Mouse (Mus musculus) fat pad, adult 2 months (tissue): ENCODE measurements around the gene Dennd6b.

Source experiments
- DNase-seq: peaks from one replicate; pipeline ENCODE4 v3.0.0-alpha.2; 2011; ENCODE audit warnings: low read depth, low spot score; ENCODE audit errors: extremely low read depth

Gene Dennd6b

DNA sequence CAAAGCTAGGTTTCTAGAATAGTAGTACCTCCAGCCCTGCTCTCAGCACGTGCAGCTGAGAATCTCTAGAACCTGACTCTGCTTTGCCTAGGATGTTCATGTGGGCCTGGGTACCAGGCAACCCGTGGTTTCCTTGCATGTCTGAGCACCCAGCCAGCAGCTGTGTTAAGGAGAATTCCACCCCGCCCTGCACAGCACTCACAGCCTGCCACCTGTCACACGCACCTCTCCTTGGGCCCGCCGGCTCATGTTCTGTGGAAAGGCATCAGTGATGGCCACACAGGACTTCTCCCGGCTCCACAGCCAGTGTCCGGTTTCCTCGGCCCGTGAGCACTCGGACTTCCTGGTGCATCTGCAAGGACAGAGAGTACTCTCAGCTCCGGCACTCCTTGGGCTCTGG, 30.8 kb downstream of the Dennd6b start:
- no peak for DNase-seq

DNA sequence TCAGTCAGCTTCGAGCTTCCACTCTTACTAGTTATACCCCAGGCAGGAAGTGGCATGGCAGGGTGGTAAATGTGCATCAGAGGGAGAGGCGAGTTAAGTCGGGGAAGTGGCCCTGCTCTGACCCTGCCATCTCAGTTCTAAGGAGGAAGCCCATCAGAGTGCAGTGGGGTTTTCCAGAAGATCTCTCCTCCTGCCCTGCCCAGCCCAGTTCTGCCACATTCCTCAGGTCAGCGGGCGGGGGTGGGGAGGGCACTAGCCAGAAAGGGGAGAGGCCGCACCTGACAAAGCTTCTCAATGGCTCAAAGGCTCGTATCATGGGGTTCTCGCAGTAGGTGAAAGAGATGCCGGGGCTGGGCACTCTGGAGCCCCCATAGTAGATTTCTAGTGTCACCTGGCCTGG, 34.9 kb downstream of the Dennd6b start:
- DNase-seq, result no peak

GRCm38 (mm10) chr15:89158516-89158915, 37.8 kb downstream of the Dennd6b start:
- DNase-seq, result no peak

- no peak for DNase-seq
Measured at GRCm38 (mm10) chr15:89157954-89158353, 38.3 kb downstream of the Dennd6b start.

GRCm38 (mm10) chr15:89152312-89152711, 44.0 kb downstream of the Dennd6b start:
- no peak for DNase-seq

- DNase-seq, result no peak
Measured at GRCm38 (mm10) chr15:89150041-89150390, 46.3 kb downstream of the Dennd6b start.

GRCm38 (mm10) chr15:89149271-89150040, 46.8 kb downstream of the Dennd6b start, which contains the start of gene Mapk11:
Mapk11 (minus strand) TSS chr15:89149628.
- no peak for DNase-seq

GRCm38 (mm10) chr15:89148496-89149270, 47.6 kb downstream of the Dennd6b start:
- no peak for DNase-seq

GRCm38 (mm10) chr15:89147895-89148294, 48.4 kb downstream of the Dennd6b start:
- DNase-seq, result no peak

- DNase-seq, result no peak
Measured at GRCm38 (mm10) chr15:89147456-89147855, 48.8 kb downstream of the Dennd6b start.

GRCm38 (mm10) chr15:89147024-89147423, 49.3 kb downstream of the Dennd6b start:
- no peak for DNase-seq

DNA sequence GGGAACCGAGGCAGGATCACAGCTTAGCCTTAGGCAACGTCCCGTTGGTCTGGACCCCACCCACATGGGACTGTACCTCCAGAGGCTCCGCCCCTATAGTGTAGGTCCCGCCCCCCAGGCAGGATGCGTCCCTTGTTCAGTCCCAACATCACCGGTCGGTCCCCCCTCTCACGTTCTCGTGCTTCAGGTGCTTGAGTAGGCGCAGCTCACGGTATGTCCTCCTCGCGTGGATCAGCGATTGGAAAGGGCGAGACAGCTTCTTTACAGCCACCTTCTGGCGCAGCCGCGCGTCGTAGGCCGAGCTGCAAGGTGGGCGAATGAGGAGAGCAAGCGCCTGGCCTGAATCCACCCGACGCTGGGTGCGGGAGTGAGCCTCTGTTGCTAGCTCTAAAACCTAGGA, 49.8 kb downstream of the Dennd6b start:
- no peak for DNase-seq

DNA sequence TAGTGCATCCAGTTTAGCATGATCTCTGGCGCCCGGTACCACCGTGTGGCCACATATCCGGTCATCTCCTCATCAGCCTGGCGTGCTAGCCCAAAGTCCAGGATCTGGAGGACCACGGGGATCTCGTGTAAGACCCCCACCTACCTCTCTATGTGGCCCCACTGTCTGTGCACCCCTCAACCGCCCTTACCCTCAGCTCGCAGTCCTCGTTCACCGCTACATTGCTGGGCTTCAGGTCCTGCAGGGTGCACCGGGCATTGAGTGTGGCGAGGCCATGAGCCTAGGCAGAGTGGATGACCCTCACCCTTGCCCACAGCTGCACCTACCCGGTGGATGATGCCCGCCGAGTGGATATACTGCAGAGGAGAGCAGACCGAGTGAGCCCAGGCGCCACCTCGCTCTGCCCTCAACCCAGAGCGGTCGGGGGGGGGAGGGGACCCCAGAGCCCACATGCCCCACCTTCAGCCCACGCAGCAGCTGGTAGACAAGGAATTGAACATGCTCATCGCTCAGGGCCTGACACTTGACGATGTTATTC, 50.4 kb downstream of the Dennd6b start:
- DNase-seq, result no peak

DNA sequence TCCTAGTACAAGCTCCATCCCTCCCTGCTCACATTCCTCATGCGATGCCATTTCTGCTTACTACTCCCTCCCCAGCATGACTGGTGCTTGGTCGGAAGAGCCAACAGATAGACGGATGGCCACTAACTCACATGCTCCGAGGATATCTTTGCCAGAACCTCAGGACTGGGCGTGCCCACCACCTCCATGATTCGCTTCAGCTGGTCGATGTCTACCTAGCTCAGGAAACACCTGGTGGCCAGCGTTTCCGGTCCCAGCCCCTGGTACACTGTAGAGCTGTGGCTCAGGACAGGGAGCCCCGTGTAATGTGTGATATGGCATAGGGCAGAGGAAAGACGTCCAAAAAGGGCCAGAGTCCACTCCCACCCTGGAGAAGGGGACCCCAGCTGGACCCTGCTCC, 51.3 kb downstream of the Dennd6b start:
- DNase-seq, result no peak

GRCm38 (mm10) chr15:89143134-89143533, 53.2 kb downstream of the Dennd6b start:
- no peak for DNase-seq

DNA sequence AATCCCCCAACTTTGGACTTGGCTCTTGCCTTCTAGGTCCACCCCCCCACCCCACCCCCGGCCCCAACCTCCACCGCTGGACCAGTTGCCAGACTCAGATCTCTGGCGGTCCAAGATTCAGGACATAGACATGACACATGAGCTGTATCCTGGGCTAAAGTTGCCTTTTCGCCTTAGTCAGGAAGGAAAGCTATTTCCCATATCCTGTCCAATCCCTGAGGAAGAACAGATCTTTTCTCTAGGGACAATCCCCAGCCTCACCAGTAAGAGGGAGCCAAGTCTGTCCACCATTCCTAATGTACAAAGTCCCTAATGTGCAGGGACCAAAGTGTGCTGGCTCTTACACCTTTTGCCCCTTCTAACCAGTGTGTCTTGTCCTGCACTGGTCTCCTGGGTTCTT, 54.4 kb downstream of the Dennd6b start:
- no peak for DNase-seq

GRCm38 (mm10) chr15:89141443-89141842, 54.9 kb downstream of the Dennd6b start:
- DNase-seq, result no peak

DNA sequence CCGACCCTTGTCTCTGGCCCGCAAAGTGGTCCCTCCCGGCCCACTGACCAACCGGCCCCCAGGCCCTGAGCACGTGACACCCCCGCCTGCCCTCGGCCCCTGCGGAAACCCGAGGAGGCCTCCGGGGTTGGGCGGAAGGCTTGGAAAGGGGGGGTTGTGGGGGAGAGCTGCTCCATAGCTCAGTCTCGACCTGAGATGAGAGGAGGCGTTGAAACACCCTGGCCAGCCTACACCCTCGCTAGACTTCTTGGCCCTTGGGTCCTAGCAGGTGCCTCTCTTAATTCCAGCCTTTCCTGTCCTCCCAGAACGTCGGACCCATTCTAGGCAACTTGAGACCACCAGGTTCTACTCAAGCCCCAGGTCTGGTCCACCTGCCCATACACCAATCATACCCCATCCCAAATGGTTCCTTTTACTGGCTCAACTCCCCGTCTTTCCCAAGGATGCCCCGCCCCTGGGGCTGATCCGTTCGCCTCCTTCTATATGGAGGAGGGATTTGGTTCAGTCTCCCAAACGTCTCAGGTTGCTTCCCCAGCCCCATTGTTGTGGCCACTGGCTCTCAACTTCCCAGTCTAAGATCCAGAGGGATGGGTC, 55.5 kb downstream of the Dennd6b start, which contains the start of gene Mapk12:
Gene Mapk12 (minus strand): TSS at position 45 of the 594 bp plus-strand sequence.
- no peak for DNase-seq

DNA sequence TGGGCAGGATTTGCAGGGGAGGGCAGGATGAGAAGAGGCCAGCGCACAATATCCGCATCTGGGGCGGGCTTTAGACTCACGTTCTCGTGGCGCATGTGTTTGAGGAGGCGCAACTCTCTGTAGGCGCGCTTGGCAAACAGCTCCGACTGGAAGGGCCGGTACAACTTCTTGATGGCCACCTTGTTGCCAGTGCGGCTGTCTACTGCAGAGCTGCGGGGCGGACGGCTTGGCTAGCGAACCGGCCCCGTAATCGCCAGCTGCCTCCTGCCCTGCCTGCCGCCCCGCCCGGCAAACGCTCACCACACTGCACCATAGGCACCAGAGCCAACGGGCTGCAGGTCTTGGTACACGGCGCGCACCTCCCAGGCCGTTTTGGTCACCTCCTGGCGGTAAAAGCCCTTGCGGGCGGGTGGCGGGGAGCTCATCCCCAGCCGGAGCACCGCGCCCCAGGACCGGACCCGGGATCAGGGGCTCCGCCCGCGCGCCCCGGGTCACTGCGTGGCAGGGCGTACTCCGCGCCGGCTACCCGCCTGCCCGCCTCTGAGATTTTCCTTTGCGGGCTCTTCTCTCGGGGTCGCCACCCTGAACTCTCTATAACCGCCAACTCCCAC, 56.1 kb downstream of the Dennd6b start:
- DNase-seq, result peak; percentile 80

GRCm38 (mm10) chr15:89138531-89138930, 57.8 kb downstream of the Dennd6b start:
- no peak for DNase-seq

- DNase-seq, result no peak
Measured at GRCm38 (mm10) chr15:89138046-89138405, 58.3 kb downstream of the Dennd6b start.
